Mouse (Mus musculus): ENCODE measurements around the gene Gm10065. TPM values are rescaled to one million over a fixed set of nuclear protein-coding genes. Genes with fewer than 3 reads are reported as not detected.
"Not testable (repeated sequence)": the region's sequence is repeated elsewhere in the genome, so short reads cannot be mapped to it uniquely, and the experiment has no call there.

Gm10065 gene
- not detected in 2 replicates for polyA plus RNA-seq (2015; fragmentation: Nextera tagmentation; extraction: Ambion mirVana)

GRCm38 (mm10) chr13:21478759-21479670, at the start of gene Gm10065, which contains the start of gene Zkscan4:
TSS of gene Gm10065 (minus strand) at chr13:21479441.
TSS of gene Zkscan4 (plus strand) at chr13:21478907.
- not testable (repeated sequence) for H3K27me3 ChIP-seq (replicated peaks); H3K9me3 ChIP-seq; H3K36me3 ChIP-seq (replicated peaks)
- Histone ChIP-seq H3K9ac (peak within 1 kb of the TSS; percentile 69), H3K27ac (peak within 1 kb of the TSS; percentile 86), H3K4me3 (peak within 1 kb of the TSS; percentile 71), H3K4me2 (peak within 1 kb of the TSS; percentile 61), H3K4me1 (peaks cover 16% of the 10 kb centered on the region)
- WGBS, result 2% methylated on average over 29 of the region's 31 CpGs
- peak; percentile 93 for ATAC-seq (replicated peaks)

- H3K9me3 ChIP-seq, result no peaks in the 10 kb centered on the region
- H3K9ac ChIP-seq, result peak overlapping the region; percentile 42
- peaks cover 2% of the 10 kb centered on the region; the same call in 1 of the 2 replicates for H3K4me1 ChIP-seq
- peak overlapping the region; percentile 73 for H3K27ac ChIP-seq
- H3K4me2 ChIP-seq, result peak overlapping the region; percentile 57
- H3K4me3 ChIP-seq, result peak overlapping the region; percentile 50
- H3K27me3 ChIP-seq (replicated peaks), result no peaks in the 10 kb centered on the region
- H3K36me3 ChIP-seq (replicated peaks), result no peaks in the 10 kb centered on the region
- WGBS, result under 1% methylated on average over 21 of the region's 21 CpGs
- peak; percentile 100 for ATAC-seq (replicated peaks)
Observed at GRCm38 (mm10) chr13:21506221-21506649, 27.0 kb upstream of the Gm10065 start.

- Histone ChIP-seq H3K36me3 (replicated peaks) (no peaks in the 10 kb centered on the region), H3K9ac (no peak overlapping the region), H3K27ac (no peak overlapping the region), H3K4me3 (no peak overlapping the region), H3K4me2 (no peak overlapping the region), H3K27me3 (replicated peaks) (no peaks in the 10 kb centered on the region), H3K4me1 (peaks cover 2% of the 10 kb centered on the region; the same call in 1 of the 2 replicates), H3K9me3 (no peaks in the 10 kb centered on the region)
- ATAC-seq (replicated peaks), result no peak
- 92% methylated on average over 5 of the region's 5 CpGs for WGBS
Observed at GRCm38 (mm10) chr13:21502296-21502695, 23.1 kb upstream of the Gm10065 start.

GRCm38 (mm10) chr13:21501182-21501581, 21.9 kb upstream of the Gm10065 start, which contains the start of gene Gm11273:
TSS of gene Gm11273 (minus strand) at chr13:21501418.
- H3K4me1 ChIP-seq; H3K4me3 ChIP-seq; ATAC-seq (replicated peaks); H3K9me3 ChIP-seq; H3K27me3 ChIP-seq (replicated peaks); H3K36me3 ChIP-seq (replicated peaks); H3K9ac ChIP-seq; H3K4me2 ChIP-seq; H3K27ac ChIP-seq: not testable (repeated sequence)
- WGBS, result 92% methylated on average over 17 of the region's 17 CpGs

GRCm38 (mm10) chr13:21495080-21495479, 15.8 kb upstream of the Gm10065 start, which contains the start of gene AK157302:
TSS of gene AK157302 (plus strand) at chr13:21495223.
- WGBS, result 95% methylated on average over 21 of the region's 21 CpGs
- H3K4me2 ChIP-seq, result no peak within 1 kb of the TSS
- no peaks in the 10 kb centered on the region for H3K9me3 ChIP-seq
- ATAC-seq (replicated peaks), result no peak
- H3K9ac ChIP-seq, result no peak within 1 kb of the TSS
- no peaks in the 10 kb centered on the region for H3K36me3 ChIP-seq (replicated peaks)
- no peaks in the 10 kb centered on the region for H3K27me3 ChIP-seq (replicated peaks)
- no peak within 1 kb of the TSS for H3K4me3 ChIP-seq
- H3K4me1 ChIP-seq, result no peaks in the 10 kb centered on the region
- H3K27ac ChIP-seq, result no peak within 1 kb of the TSS

- H3K36me3 ChIP-seq (replicated peaks), result peaks cover 3% of the 10 kb centered on the region; the same call in 1 of the 2 replicates
- H3K4me2 ChIP-seq, result no peak overlapping the region
- H3K9ac ChIP-seq, result no peak overlapping the region
- no peak overlapping the region for H3K4me3 ChIP-seq
- no peaks in the 10 kb centered on the region for H3K27me3 ChIP-seq (replicated peaks)
- H3K27ac ChIP-seq, result no peak overlapping the region
- no peaks in the 10 kb centered on the region for H3K9me3 ChIP-seq
- no peaks in the 10 kb centered on the region for H3K4me1 ChIP-seq
- WGBS, result 94% methylated on average over 5 of the region's 5 CpGs
- ATAC-seq (replicated peaks), result no peak
Observed at GRCm38 (mm10) chr13:21492847-21493246, 13.6 kb upstream of the Gm10065 start.

- 96% methylated on average over 1 of the region's 1 CpGs for WGBS
- H3K9me3 ChIP-seq, result no peaks in the 10 kb centered on the region; the same call in 1 of the 2 replicates
- no peak overlapping the region for H3K27ac ChIP-seq
- no peak overlapping the region for H3K4me3 ChIP-seq
- peaks cover 29% of the 10 kb centered on the region for H3K36me3 ChIP-seq (replicated peaks)
- H3K27me3 ChIP-seq (replicated peaks), result no peaks in the 10 kb centered on the region
- H3K4me2 ChIP-seq, result no peak overlapping the region
- H3K9ac ChIP-seq, result no peak overlapping the region
- no peaks in the 10 kb centered on the region for H3K4me1 ChIP-seq
- ATAC-seq (replicated peaks), result no peak
Observed at GRCm38 (mm10) chr13:21486881-21487280, 7.6 kb upstream of the Gm10065 start.

- Histone ChIP-seq H3K4me1 (peaks cover 8% of the 10 kb centered on the region; the same call in 1 of the 2 replicates), H3K9ac (no peak overlapping the region), H3K36me3 (replicated peaks) (no peaks in the 10 kb centered on the region; the same call in 1 of the 2 replicates), H3K27ac (no peak overlapping the region), H3K4me2 (no peak overlapping the region), H3K4me3 (no peak overlapping the region), H3K9me3 (no peaks in the 10 kb centered on the region), H3K27me3 (replicated peaks) (peaks cover under 1% of the 10 kb centered on the region)
- ATAC-seq (replicated peaks), result no peak
- 26% methylated on average over 4 of the region's 4 CpGs for WGBS
Observed at GRCm38 (mm10) chr13:21472427-21472826, 6.8 kb downstream of the Gm10065 start.

GRCm38 (mm10) chr13:21469097-21469496, 10.1 kb downstream of the Gm10065 start:
- 0 out of 2 replicates have a peak overlapping the region, but pooled peaks have one; percentile 54 for H3K4me3 ChIP-seq
- peaks cover 11% of the 10 kb centered on the region for H3K27me3 ChIP-seq (replicated peaks)
- no peak overlapping the region for H3K9ac ChIP-seq
- WGBS, result 16% methylated on average over 9 of the region's 9 CpGs
- H3K9me3 ChIP-seq, result no peaks in the 10 kb centered on the region
- H3K4me2 ChIP-seq, result peak overlapping the region; percentile 70
- H3K36me3 ChIP-seq (replicated peaks), result no peaks in the 10 kb centered on the region; the same call in 1 of the 2 replicates
- H3K4me1 ChIP-seq, result peaks cover 10% of the 10 kb centered on the region; the same call in 1 of the 2 replicates
- no peak for ATAC-seq (replicated peaks)
- no peak overlapping the region for H3K27ac ChIP-seq

GRCm38 (mm10) chr13:21468061-21469019, 10.9 kb downstream of the Gm10065 start, which contains the start of gene Nkapl:
TSS of gene Nkapl (minus strand) at chr13:21468509.
- H3K27ac ChIP-seq, result peak within 1 kb of the TSS; percentile 77
- H3K36me3 ChIP-seq (replicated peaks), result no peaks in the 10 kb centered on the region; the same call in 1 of the 2 replicates
- WGBS, result under 1% methylated on average over 53 of the region's 54 CpGs
- peaks cover 10% of the 10 kb centered on the region; the same call in 1 of the 2 replicates for H3K4me1 ChIP-seq
- ATAC-seq (replicated peaks), result peak; percentile 100
- no peaks in the 10 kb centered on the region for H3K9me3 ChIP-seq
- peaks cover 11% of the 10 kb centered on the region for H3K27me3 ChIP-seq (replicated peaks)
- peak within 1 kb of the TSS; percentile 54 for H3K4me3 ChIP-seq
- peak within 1 kb of the TSS; percentile 69 for H3K9ac ChIP-seq
- peak within 1 kb of the TSS; percentile 70 for H3K4me2 ChIP-seq

- peak overlapping the region; percentile 70; the same call in 1 of the 2 replicates for H3K4me2 ChIP-seq
Observed at GRCm38 (mm10) chr13:21467336-21467735, 11.9 kb downstream of the Gm10065 start.

More at GRCm38 (mm10) chr13:21467336-21467735, 11.9 kb downstream of the Gm10065 start:
- no peaks in the 10 kb centered on the region for H3K9me3 ChIP-seq
- peaks cover 11% of the 10 kb centered on the region for H3K27me3 ChIP-seq (replicated peaks)
- no peak for ATAC-seq (replicated peaks)
- peak overlapping the region; percentile 54; the same call in 1 of the 2 replicates for H3K4me3 ChIP-seq
- 85% methylated on average over 10 of the region's 10 CpGs for WGBS
- H3K27ac ChIP-seq, result no peak overlapping the region
- no peak overlapping the region for H3K9ac ChIP-seq
- no peaks in the 10 kb centered on the region; the same call in 1 of the 2 replicates for H3K36me3 ChIP-seq (replicated peaks)
- peaks cover 10% of the 10 kb centered on the region; the same call in 1 of the 2 replicates for H3K4me1 ChIP-seq
